ENCODE assay signal across 9 mouse cellular contexts in the genomic region with DNA sequence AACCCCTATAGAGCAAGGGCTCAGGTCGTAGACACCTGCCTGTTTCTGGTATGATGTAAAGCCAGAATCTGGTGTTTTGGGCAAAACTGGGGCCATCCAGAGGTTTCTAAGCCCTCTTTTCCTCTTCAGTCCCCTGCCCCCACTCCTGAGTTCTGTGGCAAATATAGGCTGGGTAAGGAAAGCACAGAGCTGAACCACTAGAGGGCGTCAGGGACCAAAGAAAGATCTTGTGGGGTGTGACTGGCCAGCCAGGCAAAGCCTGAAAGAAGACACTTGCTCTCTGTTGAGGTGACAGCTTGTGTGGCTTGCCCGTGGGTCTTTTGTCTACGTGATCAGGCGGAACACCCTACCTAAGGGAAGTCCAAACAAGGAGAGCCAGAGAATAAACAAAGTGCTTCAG.
DNase-seq lines count a peak whose midpoint lies in the region; ATAC-seq and TF ChIP-seq lines count a peak whose summit lies in the region.
"Had no signal": no experiment of that assay in that cellular context is flagged by ENCODE, and none has a peak within 500 bp of the region (broad histone marks: within the 10 kb centered on the region; RNA-seq: fewer than 3 reads in every experiment).

No protein-coding gene starts in this region.

- TF ChIP-seq POLR2A in ES-Bruce4 (IDR thresholded peaks at IDR 0.05; ENCODE audit: insufficient read depth, low read length), result no peak
- no peak for TF ChIP-seq POLR2A in cerebellum, adult 2 months (IDR thresholded peaks at IDR 0.05; ENCODE audit: borderline replicate concordance, insufficient read depth, low read length)

- peak overlapping the region; percentile 51 for H3K4me2 ChIP-seq in lung, postnatal 0 days (replicated peaks; ENCODE audit: low read depth, low read length)

- H3K36me3 ChIP-seq in ES-Bruce4 (ENCODE audit: control insufficient read depth, insufficient read depth, low read length, poor library complexity, severe bottlenecking), result no peaks in the 10 kb centered on the region
- no peaks in the 10 kb centered on the region for H3K36me3 ChIP-seq in hindbrain, embryonic 10.5 days
- H3K36me3 ChIP-seq in lung, postnatal 0 days (ENCODE audit: insufficient read depth, low read length), result no peaks in the 10 kb centered on the region

- WGBS in cerebellum, adult 2 months, result 18% methylated on average over 5 of the region's 5 CpGs
- WGBS in hindbrain, embryonic 10.5 days, result 9% methylated on average over 5 of the region's 5 CpGs
- 10% methylated on average over 5 of the region's 5 CpGs for whole genome bisulfite sequencing in lung, postnatal 0 days

- H3K4me3 ChIP-seq in ES-Bruce4 (ENCODE audit: low read depth, low read length), result no peak overlapping the region
- H3K4me3 ChIP-seq in cerebellum, adult 2 months (replicated peaks; ENCODE audit: insufficient read depth, low read depth, low read length), result no peak overlapping the region
- peak overlapping the region; percentile 26; the same call in 1 of the 2 replicates for H3K4me3 ChIP-seq in hindbrain, embryonic 10.5 days
- H3K4me3 ChIP-seq in lung, postnatal 0 days (ENCODE audit: low read depth, low read length), result 0 out of 2 replicates have a peak overlapping the region, but pooled peaks have one; percentile 4
- H3K4me3 ChIP-seq: erythroblast, embryonic 14.5 days had no signal

- peak; percentile 86 for TF ChIP-seq CTCF in ES-Bruce4 (IDR thresholded peaks at IDR 0.05; ENCODE audit: low read depth, low read length)
- peak; percentile 70 for TF ChIP-seq CTCF in cerebellum, adult 2 months (IDR thresholded peaks at IDR 0.05; ENCODE audit: borderline replicate concordance, insufficient read depth, low read depth, low read length)
- TF ChIP-seq CTCF in lung, postnatal 0 days (IDR thresholded peaks at IDR 0.05), result peak; percentile 95

- H3K9me3 ChIP-seq in ES-Bruce4 (replicated peaks; ENCODE audit: control insufficient read depth, insufficient read depth, low read length, poor library complexity, severe bottlenecking), result no peaks in the 10 kb centered on the region
- H3K9me3 ChIP-seq in hindbrain, embryonic 10.5 days, result no peaks in the 10 kb centered on the region
- H3K9me3 ChIP-seq in lung, postnatal 0 days (ENCODE audit: low read length), result no peaks in the 10 kb centered on the region

- DNase-seq in cerebellum, adult 2 months, result peak; percentile 56 to 65
- peak; percentile 78 for DNase-seq in hindbrain, embryonic 10.5 days (ENCODE audit: low spot score)
- DNase-seq in layer of hippocampus, adult 9-10 months (ENCODE audit: low spot score), result peak; percentile 69
- peak; percentile 93 for DNase-seq in lung, postnatal 0 days (ENCODE audit: low spot score)
- peak; percentile 20 for DNase-seq in retina, adult 2 months (ENCODE audit: low read depth, low spot score)
- DNase-seq in thymus, postnatal 25 days, result peak; percentile 88

- no peak overlapping the region for H3K9ac ChIP-seq in ES-Bruce4 (ENCODE audit: low read depth, poor library complexity, severe bottlenecking)
- H3K9ac ChIP-seq in lung, postnatal 0 days (replicated peaks; ENCODE audit: low read depth), result no peak overlapping the region

- ATAC-seq in frontal cortex, adult (ENCODE audit: low TSS enrichment), result peak; percentile 62
- peak; percentile 87 for ATAC-seq in lung, postnatal 0 days

- no peak overlapping the region for H3K27ac ChIP-seq in ES-Bruce4 (ENCODE audit: insufficient read depth, low read length)
- no peak overlapping the region for H3K27ac ChIP-seq in cerebellum, adult 2 months (ENCODE audit: insufficient read depth, low read length)
- H3K27ac ChIP-seq in hindbrain, embryonic 10.5 days, result peak overlapping the region; percentile 50; the same call in 1 of the 2 replicates
- no peak overlapping the region for H3K27ac ChIP-seq in lung, postnatal 0 days (ENCODE audit: low read length)

- H3K27me3 ChIP-seq in ES-Bruce4 (ENCODE audit: control insufficient read depth, insufficient read depth, low read length, poor library complexity, severe bottlenecking), result no peaks in the 10 kb centered on the region
- H3K27me3 ChIP-seq in cerebellum, adult 2 months (ENCODE audit: control insufficient read depth, insufficient read depth, low read length), result no peaks in the 10 kb centered on the region
- no peaks in the 10 kb centered on the region; the same call in 1 of the 2 replicates for H3K27me3 ChIP-seq in hindbrain, embryonic 10.5 days (ENCODE audit: insufficient read depth, poor library complexity, severe bottlenecking)
- no peaks in the 10 kb centered on the region for H3K27me3 ChIP-seq in lung, postnatal 0 days (replicated peaks; ENCODE audit: insufficient read depth, low read length)

- H3K4me1 ChIP-seq in ES-Bruce4 (ENCODE audit: control insufficient read depth, insufficient read depth, low read length), result no peaks in the 10 kb centered on the region
- no peaks in the 10 kb centered on the region for H3K4me1 ChIP-seq in cerebellum, adult 2 months (ENCODE audit: control insufficient read depth, insufficient read depth, low read length)
- peaks cover 38% of the 10 kb centered on the region for H3K4me1 ChIP-seq in hindbrain, embryonic 10.5 days (replicated peaks)
- peaks cover 15% of the 10 kb centered on the region; the same call in 1 of the 2 replicates for H3K4me1 ChIP-seq in lung, postnatal 0 days (ENCODE audit: insufficient read depth, low read depth, low read length)

- no peak for TF ChIP-seq EP300 in ES-Bruce4 (IDR thresholded peaks at IDR 0.05; ENCODE audit: insufficient read depth, low read depth, low read length)
- no peak for TF ChIP-seq EP300 in lung, postnatal 0 days (IDR thresholded peaks at IDR 0.05)

Comparison
In these comparisons a context has a peak if more than half of its experiments do, and no peak if none do; other contexts are left out.
1. H3K4me3 ChIP-seq: peak in hindbrain, embryonic 10.5 days (single experiment) and lung, postnatal 0 days (single experiment); none in ES-Bruce4 (single experiment) and cerebellum, adult 2 months (single experiment).
2. DNase-seq: peak in every context shown above with its lines; median percentile 93 in lung, postnatal 0 days; 88 in thymus, postnatal 25 days; 78 in hindbrain, embryonic 10.5 days; 69 in layer of hippocampus, adult 9-10 months; 60 in cerebellum, adult 2 months; 20 in retina, adult 2 months.
3. Peak in every context shown above with its lines, with median percentiles within 50 percentile points of each other: CTCF ChIP-seq.